Mouse (Mus musculus) cerebellum, adult 9-10 months (tissue): ENCODE data around the gene Tmem86a.
"Not testable (repeated sequence)": the region's sequence is repeated elsewhere in the genome, so short reads cannot be mapped to it uniquely, and the experiment has no call there.

ENCODE experiments used
- DNase-seq: peaks from one replicate; pipeline ENCODE4 v3.0.0; 2022

Tmem86a gene

DNA sequence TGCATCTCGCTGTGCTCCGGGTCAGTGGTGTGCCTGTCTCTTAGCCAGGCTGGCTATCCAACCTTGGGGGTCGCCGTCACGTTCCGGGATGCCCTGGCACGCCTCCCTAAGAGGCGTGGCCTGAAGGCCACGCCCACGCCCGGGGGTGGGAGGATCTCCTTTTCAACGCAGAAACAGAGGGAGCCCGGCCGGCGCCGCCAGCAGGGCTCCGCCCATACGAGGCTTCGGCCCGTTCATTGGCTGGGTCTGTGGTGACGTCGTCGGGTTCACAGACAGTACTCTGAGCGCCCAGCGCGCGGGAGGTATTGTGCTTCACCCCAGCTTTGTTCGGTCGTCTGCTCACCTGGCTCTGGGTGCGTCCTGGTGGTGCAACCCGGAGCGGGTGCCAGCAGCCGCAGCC, at the start of gene Tmem86a:
Gene Tmem86a, plus strand, starts transcription at position 236 of the 400 bp plus-strand sequence.
- DNase-seq, result peak; percentile 97

DNA sequence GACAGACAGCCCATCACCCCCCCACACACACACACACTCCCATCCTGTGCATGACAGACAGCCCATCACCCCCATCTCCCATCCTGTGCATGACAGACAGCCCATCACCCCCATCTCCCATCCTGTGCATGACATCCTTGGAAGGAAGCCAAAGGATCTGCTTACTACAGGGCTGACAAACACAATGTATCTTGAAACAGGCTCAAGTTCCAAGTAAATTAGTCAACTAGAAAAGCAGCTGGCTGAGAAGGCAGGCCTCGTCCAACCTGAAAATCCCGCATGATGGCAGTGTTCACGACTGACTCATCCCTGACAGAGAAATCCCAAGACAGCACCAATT, 49.8 kb upstream of the Tmem86a start:
- DNase-seq, result no peak

DNA sequence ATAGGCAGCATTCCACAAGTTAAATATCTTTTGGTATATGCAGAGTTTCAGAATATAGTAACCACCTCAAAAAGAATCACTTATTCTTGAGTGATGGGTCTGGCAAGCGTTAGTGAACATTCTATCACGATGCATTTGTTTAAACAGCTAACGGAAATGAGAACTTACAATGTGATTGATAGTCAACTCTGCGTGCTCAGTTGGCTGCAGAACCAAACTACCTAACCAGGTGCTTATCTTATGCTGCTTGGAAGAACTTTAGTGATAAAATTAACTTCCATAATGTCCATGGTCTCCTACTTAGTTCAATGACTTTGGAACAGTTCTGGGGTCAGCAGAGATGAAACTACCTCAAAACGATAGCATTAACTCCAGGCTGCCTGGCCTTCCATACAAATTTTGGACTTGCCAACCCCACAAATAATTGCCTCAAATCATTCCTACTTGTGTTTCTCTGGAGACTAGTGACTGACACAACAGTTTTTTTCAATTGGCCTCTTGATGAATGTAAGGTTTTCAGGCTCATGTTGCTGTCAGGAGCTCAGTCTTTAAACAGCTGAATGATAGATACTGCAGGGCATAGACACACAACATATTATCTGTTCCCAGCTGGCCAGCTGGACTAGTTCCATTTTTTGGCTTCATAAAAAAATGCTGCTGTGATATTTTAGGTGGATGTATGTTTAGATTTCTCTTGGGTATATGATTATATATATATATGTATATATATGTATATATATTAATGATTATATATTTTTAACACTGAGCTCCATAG, 49.1 kb upstream of the Tmem86a start:
- DNase-seq, result no peak

DNA sequence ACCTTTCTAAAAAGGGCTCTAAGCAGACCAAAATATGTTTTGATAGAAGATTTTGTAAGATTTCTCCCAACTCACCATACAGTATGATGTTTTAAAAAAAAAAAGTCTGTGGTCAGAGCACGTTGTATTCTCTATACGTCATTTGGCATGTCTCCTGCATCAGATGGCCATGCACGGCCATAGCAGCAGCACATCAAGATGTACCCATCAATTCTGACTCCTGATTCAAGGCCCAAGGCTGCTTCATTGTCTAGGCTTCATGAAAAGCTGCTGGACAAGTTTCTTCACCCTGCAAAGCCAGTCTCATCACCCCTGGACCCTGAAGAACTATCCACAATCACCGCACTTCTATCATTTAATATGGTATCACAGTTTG, 48.5 kb upstream of the Tmem86a start:
- DNase-seq, result no peak

DNA sequence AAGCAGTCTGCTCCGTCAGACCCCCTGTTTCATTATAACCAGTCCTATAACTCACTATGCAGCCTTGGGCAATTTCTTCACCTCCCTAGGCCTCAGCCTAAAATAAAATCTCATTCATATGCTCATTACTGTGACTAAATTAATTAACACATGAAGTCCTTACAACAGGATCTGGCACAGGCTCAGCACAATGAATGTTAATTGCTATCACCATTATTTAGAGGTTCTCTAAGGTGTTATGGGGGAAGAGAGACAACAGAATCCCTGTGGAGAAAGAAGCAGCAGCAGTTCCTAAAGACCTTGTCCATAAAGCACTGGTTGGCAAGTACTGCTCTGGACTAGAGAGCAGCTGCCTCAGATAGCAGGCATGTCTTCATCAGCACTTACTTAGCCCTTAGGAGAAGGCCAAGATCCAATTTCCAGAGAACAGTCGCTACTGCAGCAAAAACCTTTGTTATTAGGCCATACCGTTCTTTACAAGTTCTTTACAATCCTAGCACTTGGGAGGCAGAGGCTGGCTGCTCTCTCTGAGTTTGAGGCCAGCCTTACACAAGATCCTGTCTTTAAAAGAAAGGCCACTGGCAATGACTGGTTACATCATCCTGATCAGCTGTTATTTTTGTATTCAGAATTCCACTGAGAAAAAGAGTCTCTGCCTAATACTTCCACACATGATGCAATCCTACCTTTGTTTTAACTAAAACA, 46.8 kb upstream of the Tmem86a start:
- DNase-seq, result no peak

DNA sequence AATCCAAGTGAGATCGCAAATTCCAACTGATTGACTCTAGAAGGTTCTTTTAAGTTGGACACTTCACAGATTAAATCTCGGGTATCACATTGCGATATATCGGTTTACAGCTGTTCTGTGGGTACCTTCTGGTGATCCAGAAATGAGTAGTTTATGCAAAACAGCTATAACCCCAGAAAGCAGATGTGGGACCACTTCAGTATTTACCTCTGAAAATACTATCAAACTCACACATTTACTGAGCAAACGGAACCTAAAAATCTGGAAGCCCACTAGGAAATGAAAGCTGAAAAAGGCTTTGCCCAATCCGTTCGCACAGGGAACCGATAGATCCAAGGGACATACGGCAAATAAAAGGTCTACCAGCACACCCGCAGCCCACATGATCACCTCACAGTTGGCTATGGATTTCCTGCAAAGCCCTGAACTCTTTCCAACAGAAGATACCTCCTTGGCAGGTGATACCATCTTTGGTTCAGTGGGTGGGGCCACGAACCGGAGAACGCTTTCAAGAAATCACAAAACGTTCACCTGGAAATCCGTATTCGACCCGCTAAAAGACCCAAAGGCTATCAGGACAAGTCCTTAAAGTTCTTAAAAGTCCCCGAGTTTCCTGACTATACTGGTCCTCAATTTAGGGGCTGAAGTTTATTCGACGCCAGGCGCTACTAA, 43.2 kb upstream of the Tmem86a start:
- peak; percentile 73 for DNase-seq

DNA sequence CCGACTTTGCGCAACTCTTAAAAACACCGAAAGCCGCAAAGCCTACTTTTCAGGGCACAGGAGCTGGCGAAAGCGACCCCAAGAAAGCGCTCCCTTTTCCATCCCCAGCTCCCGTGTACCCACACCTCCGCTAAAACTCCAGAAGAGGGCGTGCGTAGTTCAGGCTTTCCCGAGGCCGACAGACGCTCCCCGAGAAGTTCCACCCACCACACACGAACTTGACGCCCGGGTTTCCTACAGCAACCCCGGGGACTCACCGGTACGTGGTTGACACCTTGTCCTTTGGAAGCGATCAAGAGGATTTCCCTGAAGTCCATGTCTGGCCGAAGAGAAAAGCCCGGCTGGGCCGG, 42.6 kb upstream of the Tmem86a start:
- DNase-seq, result no peak

DNA sequence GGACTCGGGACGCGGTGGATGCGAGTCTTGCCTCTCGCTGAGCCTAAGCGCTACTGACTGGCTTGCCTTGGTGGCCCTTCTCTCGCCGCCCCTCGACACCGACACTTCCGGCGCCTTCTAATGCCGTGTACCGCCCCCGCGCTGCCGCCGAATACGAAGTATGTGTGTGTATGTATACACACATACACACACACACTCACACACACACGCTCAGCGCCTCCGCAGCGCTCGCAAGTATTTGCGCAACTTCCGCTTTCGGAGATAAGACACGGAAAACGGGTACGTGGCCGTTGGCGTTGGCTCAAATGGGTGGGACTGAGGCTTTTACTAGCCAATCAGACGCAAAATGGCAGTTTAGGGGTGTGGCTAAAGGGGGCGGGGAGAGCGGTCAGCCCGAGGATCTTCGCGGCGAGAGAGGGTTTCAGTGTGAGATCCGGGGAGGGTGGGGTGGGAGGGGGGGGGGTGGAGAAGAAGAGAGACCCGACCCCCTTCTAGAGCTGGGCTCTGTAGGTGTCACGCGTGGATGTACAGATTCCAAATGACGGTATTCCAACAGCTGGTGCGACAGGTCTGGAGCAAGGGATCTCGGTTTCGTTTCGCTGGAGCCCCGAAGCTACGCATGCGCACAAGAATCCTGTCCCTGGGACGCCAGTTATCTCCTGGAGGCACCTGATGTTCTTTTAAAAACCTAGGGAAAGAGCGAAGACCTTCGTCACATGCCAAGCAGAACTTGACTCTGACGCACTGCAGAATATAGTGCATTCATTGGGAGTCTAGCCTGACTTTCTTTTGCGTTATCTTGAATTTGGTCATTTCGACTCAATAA, 42.0 kb upstream of the Tmem86a start, which contains the start of gene Spty2d1:
Gene Spty2d1, minus strand, starts transcription at position 244 of the 826 bp plus-strand sequence.
- DNase-seq, result peak; percentile 99

DNA sequence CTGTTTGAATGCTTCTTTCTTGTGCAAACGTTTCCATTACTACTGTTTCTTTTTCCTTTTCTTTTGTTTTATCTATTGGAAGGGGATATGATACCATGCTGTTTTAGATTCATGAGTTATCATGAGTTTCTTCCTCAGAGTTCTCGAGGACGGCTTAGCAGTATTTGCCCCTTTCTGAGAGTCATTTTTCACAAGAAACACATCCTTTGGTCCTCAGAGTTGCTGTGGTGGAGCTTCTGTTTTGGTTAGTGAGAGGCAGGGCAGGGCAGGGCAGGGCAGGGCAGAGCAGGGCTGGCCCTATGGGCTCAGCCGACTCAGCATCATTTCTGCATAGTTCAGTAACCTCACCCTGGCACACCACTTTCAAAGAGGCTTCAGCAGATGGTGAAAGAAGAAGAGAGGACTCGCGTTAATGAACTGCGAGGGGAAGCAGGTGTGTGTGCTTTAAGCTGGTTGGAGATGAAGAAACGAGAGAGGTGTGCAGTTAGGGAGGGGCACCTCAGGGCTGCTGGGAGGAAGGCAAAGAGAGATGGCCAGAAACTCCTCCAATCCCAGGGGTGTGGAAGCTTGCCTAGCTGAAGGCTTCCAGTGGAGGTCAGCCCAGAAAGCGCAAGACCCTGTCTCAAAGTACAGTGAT, 37.2 kb upstream of the Tmem86a start:
- DNase-seq, result no peak

DNA sequence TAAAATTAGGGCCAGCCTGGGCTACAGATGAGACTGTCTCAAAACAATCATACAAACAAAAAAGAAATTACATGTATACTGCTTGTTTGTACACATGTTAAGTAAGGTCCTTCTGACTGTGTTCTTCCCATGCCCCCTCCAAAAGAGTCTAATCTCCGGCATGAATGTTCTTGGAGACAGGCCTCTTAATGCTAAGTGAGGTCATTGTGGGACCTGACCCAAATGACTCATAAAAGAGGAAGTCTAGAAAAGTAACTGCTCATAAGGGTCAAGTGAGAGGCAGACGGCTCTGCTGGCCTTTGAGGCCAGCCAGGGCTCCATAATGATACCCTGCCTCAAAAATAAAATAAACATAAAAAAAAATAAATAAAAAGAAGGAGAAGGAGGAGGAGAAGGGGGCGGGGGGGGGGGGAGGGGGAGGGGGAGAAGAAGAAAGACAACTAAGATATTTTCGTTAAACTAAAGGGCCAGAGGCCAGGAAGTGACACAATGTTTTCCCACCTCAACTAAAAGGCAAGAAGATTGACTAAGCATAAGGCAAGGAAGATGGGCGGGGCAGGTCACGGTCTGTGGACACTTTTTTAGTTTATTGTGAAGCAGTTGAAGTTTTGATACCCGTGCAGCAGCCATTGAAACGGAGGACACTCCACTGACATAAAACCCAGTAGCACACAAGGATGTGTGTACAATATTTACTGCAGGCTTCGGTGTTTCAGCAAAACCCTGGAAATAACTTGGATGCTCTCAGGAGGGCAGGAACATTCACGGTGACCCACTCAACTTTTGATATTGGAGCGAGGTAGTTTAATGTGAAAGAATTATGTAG, 35.6 kb upstream of the Tmem86a start:
- DNase-seq, result peak; percentile 26

DNA sequence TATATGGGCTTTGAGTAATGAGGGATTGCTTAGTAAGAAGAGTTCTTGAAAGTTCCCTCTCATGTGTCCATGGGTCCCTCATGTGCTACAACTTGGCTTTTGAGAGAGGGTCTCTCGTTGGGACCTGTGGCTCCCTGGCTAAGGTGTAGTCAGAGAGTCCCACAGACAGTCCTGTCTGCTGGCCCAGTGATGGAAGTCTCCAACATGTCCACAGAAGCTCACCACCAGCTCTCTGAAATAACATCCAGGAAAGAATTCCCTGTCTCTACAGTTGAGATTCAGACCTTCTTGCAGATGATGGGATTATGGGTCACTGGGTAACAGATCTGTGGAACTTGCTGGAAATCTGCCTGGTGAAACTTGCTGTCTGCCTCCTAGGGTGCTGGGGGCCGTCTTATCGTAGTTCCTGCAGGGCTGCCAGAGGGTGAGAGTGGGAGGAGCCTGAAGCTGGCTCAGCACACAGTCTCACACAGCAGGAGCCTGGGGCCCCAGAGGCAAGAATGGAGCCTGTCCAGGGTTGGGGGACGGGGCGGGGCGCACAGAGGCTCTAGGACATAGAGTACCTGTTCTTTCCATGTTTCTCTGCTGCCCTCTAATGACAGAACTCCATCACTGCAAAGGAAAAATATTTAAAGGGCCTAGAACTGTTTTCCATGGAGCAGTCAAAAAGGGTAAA, 34.9 kb upstream of the Tmem86a start:
- peak; percentile 90 for DNase-seq

DNA sequence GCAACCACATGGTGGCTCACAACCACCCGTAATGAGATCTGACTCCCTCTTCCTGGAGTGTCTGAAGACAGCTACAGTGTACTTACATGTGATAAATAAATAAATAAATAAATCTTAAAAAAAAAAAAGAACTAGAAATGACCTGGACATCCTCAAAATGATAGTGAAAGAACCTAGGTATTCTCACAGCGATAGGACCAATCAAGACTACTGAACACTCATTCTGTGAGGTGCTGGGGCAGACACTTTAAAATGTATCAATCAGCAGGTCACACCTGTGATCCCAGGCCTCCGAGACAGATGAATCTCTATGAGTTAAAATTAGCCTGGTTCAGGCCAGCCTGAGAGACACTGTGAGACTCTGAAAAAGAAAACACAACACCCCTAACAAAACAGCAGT, 33.8 kb upstream of the Tmem86a start:
- no peak for DNase-seq

DNA sequence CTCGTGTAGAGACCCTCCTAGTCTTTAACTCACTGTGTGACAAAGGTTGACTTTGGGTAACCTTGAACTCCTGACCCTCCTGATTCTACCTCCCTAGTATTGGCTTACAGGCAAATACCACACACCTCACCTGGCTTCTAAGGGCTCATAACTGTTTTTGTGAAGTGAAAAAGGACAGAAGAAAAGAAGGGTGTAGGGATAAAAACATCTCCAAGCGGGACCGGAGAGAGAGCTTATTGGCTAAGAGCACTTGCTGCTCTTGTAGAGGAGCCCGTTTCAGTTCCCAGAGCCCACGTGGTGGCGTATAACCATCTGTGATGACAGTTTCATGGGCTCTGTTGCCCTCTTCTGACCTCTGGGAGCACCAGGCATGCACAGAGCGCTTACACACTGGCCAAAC, 33.3 kb upstream of the Tmem86a start:
- no peak for DNase-seq

DNA sequence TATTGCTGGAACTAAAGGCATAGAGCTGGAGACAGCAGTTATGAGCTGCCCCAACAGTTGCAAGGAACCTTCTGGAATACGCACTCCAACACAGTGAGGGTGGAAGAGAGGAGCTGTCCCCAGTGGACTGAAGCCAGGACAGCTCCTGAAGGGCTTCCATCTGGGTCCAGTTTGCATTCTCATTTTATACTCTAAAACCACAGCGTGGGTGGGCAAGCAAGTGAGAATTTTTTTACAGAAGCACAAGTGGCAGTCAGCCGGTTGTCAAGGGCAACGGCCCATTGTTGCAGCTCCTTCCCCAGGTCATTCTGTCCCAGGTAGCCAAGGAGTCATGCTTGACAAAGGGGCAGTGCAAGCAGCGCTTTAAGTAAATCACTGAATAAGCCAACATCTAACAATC, 30.8 kb upstream of the Tmem86a start:
- DNase-seq, result peak; percentile 12

DNA sequence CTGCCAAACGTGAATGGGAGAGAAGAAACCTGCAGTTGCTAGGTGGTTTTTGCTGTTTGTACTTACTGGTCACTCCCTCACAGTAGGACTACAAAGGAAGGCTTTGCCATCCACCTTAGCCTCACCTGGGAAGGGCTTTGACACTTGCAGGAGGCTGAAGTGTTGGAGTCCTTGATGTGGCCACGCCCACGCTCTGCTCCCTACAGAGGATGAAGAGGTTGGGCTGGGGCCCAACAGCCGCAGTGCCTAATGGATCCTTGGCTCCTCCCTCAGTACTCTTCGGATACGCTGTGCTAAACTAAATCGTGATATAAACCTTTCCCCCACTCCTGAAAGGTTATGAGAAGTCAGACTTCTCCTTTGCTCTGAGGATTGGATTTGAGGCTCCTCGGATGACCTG, 29.4 kb upstream of the Tmem86a start:
- DNase-seq, result no peak

DNA sequence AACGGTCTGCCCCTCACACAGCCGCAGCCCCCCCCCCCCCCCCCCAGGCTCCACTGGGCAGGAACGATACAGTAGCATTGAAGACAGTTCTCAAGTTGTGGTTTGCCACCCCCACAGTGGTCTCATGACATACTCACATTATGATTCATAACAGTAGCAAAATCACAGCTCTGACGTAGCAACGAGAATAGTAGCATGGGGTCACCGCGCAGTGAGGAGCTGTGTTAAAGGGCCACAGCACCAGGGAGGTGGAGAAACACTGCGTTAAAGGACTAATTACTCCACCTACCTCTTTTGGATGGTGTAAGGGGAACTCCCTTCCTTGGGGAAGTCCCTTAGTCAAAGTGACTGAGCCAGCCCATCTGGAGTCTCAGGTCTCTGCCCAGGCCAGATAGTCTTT, 27.9 kb upstream of the Tmem86a start:
- DNase-seq, result no peak

DNA sequence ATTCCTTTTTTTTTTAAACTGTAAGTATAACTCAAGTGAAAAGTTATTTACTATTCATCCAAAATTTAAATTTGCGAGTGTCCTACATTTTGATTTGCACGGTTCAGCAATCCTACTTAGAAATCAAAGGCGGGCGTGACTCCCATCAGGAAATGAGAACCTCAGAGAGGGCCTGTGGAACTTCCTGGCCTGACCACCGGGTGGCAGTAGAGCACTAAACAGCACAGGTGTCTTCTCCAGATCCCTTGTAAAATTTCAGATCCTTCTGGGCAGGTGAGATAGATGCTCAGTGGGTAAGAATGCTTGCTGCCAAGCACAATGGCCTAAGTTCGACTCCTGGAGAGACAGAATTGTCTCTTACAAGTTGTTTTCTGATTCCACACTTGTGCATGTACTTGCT, 26.9 kb upstream of the Tmem86a start:
- peak; percentile 81 for DNase-seq

DNA sequence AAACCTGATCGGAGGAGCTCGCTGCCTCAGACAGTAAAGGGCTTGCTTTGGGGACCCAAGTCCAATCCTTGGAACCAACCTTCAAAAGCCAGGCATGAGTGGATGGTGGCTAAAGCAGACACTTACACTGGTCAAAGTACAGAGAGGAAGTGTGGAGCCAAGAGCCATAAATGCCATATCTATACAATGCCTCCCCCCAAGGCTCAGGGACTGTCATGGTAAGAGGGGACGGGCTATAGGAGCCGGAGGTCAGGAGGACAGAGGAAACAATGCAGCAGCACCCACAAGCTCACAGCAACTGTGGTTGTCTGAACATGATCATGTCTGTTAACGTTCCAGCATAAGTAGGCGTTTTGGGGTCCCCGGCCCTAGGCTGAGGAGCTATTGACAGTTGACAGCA, 25.9 kb upstream of the Tmem86a start:
- DNase-seq, result no peak

DNA sequence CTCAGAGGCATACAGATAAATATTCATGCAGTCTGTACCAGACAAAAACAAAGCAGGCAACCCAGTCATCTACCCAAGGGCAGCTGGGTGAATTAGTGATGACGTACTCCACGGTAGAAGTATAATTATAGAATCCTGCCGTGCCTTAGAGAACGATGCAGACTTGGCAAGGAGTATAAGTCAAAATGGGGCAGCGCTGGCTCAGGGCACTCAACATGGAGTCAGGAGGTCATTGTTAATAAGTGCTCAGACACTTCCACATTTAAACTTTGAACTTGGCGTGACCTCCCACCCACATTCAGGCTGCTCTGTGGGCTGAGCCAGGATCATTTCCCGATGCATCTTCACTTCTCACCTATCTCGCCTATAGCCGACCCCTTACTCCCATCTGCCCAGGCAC, 25.0 kb upstream of the Tmem86a start:
- DNase-seq, result no peak

DNA sequence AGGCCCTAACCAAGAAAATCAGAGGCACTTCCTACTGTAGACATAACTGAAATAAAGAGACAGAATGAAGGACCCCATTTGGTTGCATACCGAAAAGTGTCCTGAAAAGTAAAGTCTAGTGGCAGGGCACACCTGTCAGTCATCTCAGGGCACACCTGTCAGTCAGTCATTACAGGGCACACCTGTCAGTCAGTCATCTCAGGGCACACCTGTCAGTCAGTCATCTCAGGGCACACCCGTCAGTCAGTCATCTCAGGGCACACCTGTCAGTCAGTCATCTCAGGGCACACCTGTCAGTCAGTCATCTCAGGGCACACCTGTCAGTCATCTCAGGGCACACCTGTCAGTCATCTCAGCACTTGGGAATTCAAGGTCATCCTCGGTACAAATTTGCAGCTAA, 23.5 kb upstream of the Tmem86a start:
- DNase-seq, result not testable (repeated sequence)

DNA sequence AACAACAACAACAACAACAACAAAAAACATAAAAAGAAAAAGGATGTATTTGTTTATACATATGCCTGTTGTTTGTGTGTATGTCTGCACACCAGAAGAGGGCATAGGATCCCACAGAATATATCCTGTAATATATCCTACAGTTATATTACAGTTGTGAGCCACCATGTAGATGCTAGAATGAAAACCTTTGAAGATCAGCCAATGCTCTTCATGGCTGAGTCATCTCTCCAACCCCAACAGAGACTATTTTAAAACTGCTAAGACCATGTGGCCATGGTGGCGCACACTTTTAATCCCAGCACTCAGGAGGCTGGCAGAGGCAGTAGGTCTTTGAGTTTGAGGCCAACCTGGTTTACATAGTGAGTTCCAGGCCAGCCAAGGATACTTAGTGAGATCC, 22.9 kb upstream of the Tmem86a start:
- no peak for DNase-seq
